Mouse (Mus musculus): ENCODE measurements around the gene S100a11. TPM values are rescaled to one million over a fixed set of nuclear protein-coding genes. Genes with fewer than 3 reads are reported as not detected.

Gene S100a11
- polyA plus RNA-seq, 1 experiment from 2014 or later = 1,206 TPM

DNA sequence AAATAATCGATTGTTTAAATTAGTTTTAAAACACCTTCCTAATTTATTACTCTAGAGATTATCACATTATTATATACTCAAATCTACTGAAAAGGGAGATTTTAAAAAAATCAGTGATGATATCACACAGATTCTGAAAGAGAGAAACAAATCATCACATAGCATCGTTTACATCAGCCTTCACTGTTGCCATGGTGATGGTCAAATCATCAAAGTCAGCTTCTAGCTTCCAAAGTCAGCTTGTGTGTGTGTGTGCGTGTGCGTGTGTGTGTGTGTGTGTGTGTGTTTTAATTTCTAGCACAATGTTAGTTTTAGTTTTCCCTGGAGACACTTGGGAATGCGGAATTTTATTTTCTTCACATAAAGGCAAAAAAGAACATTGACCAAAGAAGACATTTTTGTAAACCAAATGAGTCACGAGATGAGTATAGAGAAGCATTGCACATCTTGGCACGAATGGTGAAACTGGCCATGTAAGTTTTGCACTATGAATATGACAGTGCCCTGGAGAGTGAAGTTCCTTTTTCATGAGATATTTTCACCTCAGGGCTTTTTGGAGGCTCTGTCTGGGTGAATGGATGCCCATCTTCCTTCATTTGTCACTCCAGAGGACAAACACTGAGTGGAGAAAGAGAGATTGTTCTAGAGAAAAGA, 15.6 kb upstream of the S100a11 start:
- Histone ChIP-seq H3K9me3 (ENCODE audit: low read length) (no peaks in the 10 kb centered on the region), H3K36me3 (ENCODE audit: insufficient read depth, low read length) (no peaks in the 10 kb centered on the region), H3K4me1 (ENCODE audit: insufficient read depth, low read length) (no peaks in the 10 kb centered on the region), H3K4me2 (replicated peaks; ENCODE audit: low read depth, low read length) (no peak overlapping the region), H3K27ac (ENCODE audit: low read length) (no peak overlapping the region), H3K9ac (replicated peaks; ENCODE audit: low read length) (no peak overlapping the region), H3K4me3 (ENCODE audit: low read length) (no peak overlapping the region), H3K27me3 (ENCODE audit: insufficient read depth, low read length) (no peaks in the 10 kb centered on the region)
- 82% methylated on average over 7 of the region's 7 CpGs for WGBS
- no peak for ATAC-seq (ENCODE audit: low FRiP score, low TSS enrichment)

DNA sequence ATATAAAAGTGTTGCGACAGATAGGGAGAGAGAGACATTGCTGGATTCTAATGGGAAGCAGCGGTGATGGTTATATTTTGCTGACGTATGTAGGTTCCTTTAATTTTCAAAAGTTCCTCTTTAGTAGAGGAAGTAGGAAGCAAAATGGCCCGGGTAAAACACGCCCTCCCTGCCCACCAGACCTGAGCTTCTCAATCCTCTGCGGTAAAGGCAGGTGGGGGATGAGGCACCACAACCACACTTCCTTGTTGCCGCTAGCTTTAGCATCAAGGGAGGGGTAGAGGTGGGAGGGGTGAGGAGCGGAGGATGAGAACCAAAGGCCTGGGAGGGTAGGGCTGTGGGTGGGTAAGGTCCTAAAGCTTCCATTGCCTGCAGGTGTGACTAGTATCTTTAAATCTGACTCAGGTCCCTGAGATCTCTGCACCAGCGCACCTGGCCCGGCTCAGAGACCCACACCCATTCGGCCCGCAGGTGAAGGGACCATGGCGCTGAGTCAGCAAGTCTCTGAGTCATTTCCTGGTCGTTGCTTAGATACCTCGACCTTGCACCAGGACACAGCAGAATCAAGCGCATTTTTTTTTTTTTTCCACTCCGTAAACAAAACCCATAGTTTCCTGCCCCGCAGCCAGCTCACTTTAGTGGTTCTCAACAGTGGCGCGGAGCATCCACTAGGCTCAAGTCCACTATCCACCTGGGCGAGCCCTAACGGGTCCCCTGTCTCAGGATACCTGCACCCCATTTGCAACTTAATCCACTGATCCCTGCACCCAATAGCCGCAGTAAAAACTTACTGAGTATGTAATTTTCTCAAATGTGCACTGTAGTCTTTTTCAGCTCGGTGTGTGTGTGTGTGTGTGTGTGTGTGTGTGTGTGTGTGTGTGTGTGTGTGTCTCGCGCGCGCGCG, 14.1 kb upstream of the S100a11 start:
- peak overlapping the region; percentile 72 for H3K27ac ChIP-seq (ENCODE audit: low read length)
- H3K4me1 ChIP-seq (ENCODE audit: insufficient read depth, low read length) = no peaks in the 10 kb centered on the region
- peak overlapping the region; percentile 7 for H3K4me3 ChIP-seq (ENCODE audit: low read length)
- 36% methylated on average over 30 of the region's 30 CpGs for WGBS
- ATAC-seq (ENCODE audit: low FRiP score, low TSS enrichment) = peak; percentile 88
- peak overlapping the region; percentile 36 for H3K4me2 ChIP-seq (replicated peaks; ENCODE audit: low read depth, low read length)
- H3K9me3 ChIP-seq (ENCODE audit: low read length) = no peaks in the 10 kb centered on the region
- H3K27me3 ChIP-seq (ENCODE audit: insufficient read depth, low read length) = no peaks in the 10 kb centered on the region
- no peaks in the 10 kb centered on the region for H3K36me3 ChIP-seq (ENCODE audit: insufficient read depth, low read length)
- H3K9ac ChIP-seq (replicated peaks; ENCODE audit: low read length) = no peak overlapping the region

DNA sequence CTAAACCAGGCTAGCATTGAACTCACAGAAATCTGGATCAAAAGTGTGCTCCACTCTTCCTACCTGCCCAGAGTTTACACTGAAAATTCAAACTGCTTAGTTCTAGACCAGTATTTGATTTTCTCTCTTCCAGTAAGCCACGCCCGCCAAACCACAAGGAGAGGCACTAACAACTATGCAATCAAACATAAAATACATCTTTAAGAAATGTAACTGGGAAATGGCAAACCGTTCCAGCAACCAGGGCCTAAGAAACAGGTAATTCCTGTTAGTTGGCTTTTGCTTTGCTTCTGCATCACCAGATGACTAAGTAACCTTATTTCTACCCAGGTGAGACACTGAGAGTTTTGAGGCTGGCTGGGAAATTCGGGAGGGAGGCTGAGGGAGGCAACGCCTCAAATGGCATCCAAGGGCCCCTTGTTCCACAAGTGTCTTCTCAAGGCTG, 13.4 kb upstream of the S100a11 start:
- no peak for ATAC-seq (ENCODE audit: low FRiP score, low TSS enrichment)
- H3K27ac ChIP-seq (ENCODE audit: low read length) = peak overlapping the region; percentile 59
- H3K4me2 ChIP-seq (replicated peaks; ENCODE audit: low read depth, low read length) = peak overlapping the region; percentile 36
- no peaks in the 10 kb centered on the region for H3K9me3 ChIP-seq (ENCODE audit: low read length)
- H3K9ac ChIP-seq (replicated peaks; ENCODE audit: low read length) = no peak overlapping the region
- H3K4me3 ChIP-seq (ENCODE audit: low read length) = no peak overlapping the region
- H3K27me3 ChIP-seq (ENCODE audit: insufficient read depth, low read length) = no peaks in the 10 kb centered on the region
- H3K4me1 ChIP-seq (ENCODE audit: insufficient read depth, low read length) = no peaks in the 10 kb centered on the region
- no peaks in the 10 kb centered on the region for H3K36me3 ChIP-seq (ENCODE audit: insufficient read depth, low read length)
- WGBS = 69% methylated on average over 5 of the region's 5 CpGs

DNA sequence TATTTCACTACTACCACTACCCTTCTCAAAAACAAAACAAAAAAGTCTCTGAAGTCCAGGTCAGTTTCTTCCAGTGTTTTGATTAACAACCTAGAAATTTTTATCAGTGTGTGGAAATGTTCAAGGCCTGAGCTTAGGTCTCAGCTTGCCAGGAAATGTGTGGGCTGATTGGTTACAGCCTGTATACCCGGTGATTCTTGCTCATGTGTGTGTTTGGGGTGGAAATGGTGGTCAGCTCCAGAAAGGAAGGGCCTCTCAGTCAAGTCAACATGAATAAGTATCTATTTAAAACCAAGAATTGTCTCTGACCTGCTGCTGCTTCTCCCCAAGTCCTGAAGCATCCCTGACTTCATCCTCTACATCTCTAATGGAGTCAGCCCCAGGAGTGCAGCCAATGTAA, 11.0 kb upstream of the S100a11 start:
- no peaks in the 10 kb centered on the region for H3K27me3 ChIP-seq (ENCODE audit: insufficient read depth, low read length)
- H3K4me2 ChIP-seq (replicated peaks; ENCODE audit: low read depth, low read length) = no peak overlapping the region
- ATAC-seq (ENCODE audit: low FRiP score, low TSS enrichment) = no peak
- no peaks in the 10 kb centered on the region for H3K9me3 ChIP-seq (ENCODE audit: low read length)
- H3K4me1 ChIP-seq (ENCODE audit: insufficient read depth, low read length) = no peaks in the 10 kb centered on the region
- H3K9ac ChIP-seq (replicated peaks; ENCODE audit: low read length) = no peak overlapping the region
- WGBS = 46% methylated on average over 1 of the region's 1 CpGs
- no peaks in the 10 kb centered on the region for H3K36me3 ChIP-seq (ENCODE audit: insufficient read depth, low read length)
- no peak overlapping the region for H3K27ac ChIP-seq (ENCODE audit: low read length)
- H3K4me3 ChIP-seq (ENCODE audit: low read length) = no peak overlapping the region

DNA sequence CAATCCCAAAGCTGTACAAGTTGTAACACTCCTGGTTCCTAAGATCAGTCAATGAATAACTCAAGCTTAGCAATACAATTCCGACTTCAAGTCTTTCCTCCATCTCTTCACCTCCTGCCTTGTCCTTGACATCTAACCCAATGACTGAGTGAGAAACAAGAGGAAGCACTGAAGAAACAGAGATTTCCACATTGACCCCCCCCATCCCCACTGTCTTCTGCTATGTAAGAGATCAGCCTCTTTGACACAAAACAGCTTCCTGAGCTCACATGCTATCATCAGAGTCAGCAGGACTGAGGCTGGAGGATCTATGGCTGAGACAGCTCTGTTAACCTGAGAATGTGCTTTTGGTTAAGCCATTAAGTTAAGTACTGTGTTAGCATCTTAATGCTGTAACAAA, 9.3 kb upstream of the S100a11 start:
- no peak overlapping the region for H3K4me3 ChIP-seq (ENCODE audit: low read length)
- no peaks in the 10 kb centered on the region for H3K9me3 ChIP-seq (ENCODE audit: low read length)
- H3K27me3 ChIP-seq (ENCODE audit: insufficient read depth, low read length) = no peaks in the 10 kb centered on the region
- H3K9ac ChIP-seq (replicated peaks; ENCODE audit: low read length) = no peak overlapping the region
- 75% methylated on average over 1 of the region's 1 CpGs for WGBS
- H3K4me2 ChIP-seq (replicated peaks; ENCODE audit: low read depth, low read length) = no peak overlapping the region
- no peaks in the 10 kb centered on the region for H3K36me3 ChIP-seq (ENCODE audit: insufficient read depth, low read length)
- H3K4me1 ChIP-seq (ENCODE audit: insufficient read depth, low read length) = no peaks in the 10 kb centered on the region
- no peak overlapping the region for H3K27ac ChIP-seq (ENCODE audit: low read length)
- ATAC-seq (ENCODE audit: low FRiP score, low TSS enrichment) = no peak

DNA sequence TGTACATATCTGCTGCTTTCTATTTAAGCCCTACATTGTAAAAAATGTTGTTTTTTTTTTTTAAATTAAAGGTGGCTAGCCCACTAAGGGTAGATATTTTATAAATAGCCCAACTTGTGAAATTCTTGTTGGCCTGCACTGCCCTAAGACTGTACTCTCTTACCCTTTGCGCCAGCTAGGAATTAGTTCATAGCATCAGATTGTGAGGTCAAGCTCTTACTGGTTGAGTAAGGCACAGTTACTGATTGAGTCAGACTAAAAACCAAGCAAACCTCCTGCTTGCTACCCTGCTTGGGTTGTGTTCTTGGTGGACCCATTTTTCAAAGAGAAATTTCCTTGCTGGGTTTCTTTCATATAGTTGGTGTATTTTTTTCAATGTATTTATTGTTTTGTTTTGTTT, 8.5 kb upstream of the S100a11 start:
- no peaks in the 10 kb centered on the region for H3K4me1 ChIP-seq (ENCODE audit: insufficient read depth, low read length)
- no peak overlapping the region for H3K27ac ChIP-seq (ENCODE audit: low read length)
- no peak overlapping the region for H3K9ac ChIP-seq (replicated peaks; ENCODE audit: low read length)
- H3K4me3 ChIP-seq (ENCODE audit: low read length) = no peak overlapping the region
- no peak overlapping the region for H3K4me2 ChIP-seq (replicated peaks; ENCODE audit: low read depth, low read length)
- H3K27me3 ChIP-seq (ENCODE audit: insufficient read depth, low read length) = no peaks in the 10 kb centered on the region
- H3K9me3 ChIP-seq (ENCODE audit: low read length) = no peaks in the 10 kb centered on the region
- no peak for ATAC-seq (ENCODE audit: low FRiP score, low TSS enrichment)
- no peaks in the 10 kb centered on the region for H3K36me3 ChIP-seq (ENCODE audit: insufficient read depth, low read length)
- WGBS = 94% methylated on average over 1 of the region's 1 CpGs

DNA sequence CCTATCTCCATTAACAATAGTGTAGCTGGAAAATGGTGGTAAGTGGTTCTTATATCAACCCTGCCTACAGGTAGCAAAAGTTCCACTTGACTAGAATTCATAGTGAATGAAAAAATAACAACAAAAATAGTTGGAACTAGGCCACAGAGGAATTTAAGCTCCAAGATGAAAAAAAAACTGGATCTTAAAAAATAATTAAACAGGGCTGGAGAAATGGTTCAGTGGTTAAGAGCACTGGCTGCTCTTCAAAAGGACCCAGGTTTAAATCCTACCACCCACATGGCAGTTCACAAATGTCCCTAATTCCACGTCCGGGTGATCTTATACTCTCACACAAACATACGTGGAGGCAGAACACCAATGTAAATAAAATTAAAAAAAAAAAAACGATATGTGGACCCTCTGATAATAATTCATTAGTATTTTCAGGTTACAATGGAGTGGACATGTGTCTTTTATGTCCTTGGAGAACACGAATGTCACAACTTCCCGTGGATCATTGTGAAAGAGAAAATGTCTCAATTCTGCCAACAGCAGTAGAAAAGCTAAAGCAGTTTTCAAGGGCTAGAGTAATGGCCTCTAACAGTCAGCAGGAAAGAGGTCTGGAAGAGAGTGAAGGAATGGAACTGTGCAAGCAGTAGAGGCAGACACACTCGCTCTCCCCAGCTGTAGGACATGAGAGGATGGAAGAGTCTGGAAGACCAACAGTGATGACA, 7.7 kb upstream of the S100a11 start:
- no peak for ATAC-seq (ENCODE audit: low FRiP score, low TSS enrichment)
- H3K27ac ChIP-seq (ENCODE audit: low read length) = no peak overlapping the region
- H3K36me3 ChIP-seq (ENCODE audit: insufficient read depth, low read length) = no peaks in the 10 kb centered on the region
- no peak overlapping the region for H3K4me3 ChIP-seq (ENCODE audit: low read length)
- 71% methylated on average over 7 of the region's 7 CpGs for WGBS
- no peak overlapping the region for H3K4me2 ChIP-seq (replicated peaks; ENCODE audit: low read depth, low read length)
- no peaks in the 10 kb centered on the region for H3K9me3 ChIP-seq (ENCODE audit: low read length)
- H3K4me1 ChIP-seq (ENCODE audit: insufficient read depth, low read length) = no peaks in the 10 kb centered on the region
- H3K9ac ChIP-seq (replicated peaks; ENCODE audit: low read length) = no peak overlapping the region
- H3K27me3 ChIP-seq (ENCODE audit: insufficient read depth, low read length) = no peaks in the 10 kb centered on the region

DNA sequence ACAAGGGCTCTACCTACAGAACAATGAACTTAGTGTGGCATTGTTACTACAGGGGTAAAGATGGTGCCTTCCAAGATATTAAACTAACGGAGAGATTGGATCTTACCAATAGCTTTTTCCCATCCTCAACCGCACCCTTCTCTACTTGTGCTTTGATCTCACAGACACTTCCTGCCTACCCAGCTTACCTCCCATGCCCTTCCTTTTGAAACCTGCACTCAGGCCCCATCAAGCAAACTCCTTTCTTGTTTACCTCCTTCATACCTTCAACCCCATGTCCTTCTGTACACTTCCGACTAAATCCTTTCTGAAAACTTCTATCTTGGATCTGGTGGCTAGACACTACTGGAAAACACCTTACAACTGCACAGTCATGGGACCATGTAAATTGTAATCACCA, 5.7 kb upstream of the S100a11 start:
- H3K4me3 ChIP-seq (ENCODE audit: low read length) = no peak overlapping the region
- no peaks in the 10 kb centered on the region for H3K27me3 ChIP-seq (ENCODE audit: insufficient read depth, low read length)
- 88% methylated on average over 3 of the region's 3 CpGs for WGBS
- no peaks in the 10 kb centered on the region for H3K9me3 ChIP-seq (ENCODE audit: low read length)
- ATAC-seq (ENCODE audit: low FRiP score, low TSS enrichment) = no peak
- no peaks in the 10 kb centered on the region for H3K36me3 ChIP-seq (ENCODE audit: insufficient read depth, low read length)
- no peak overlapping the region for H3K9ac ChIP-seq (replicated peaks; ENCODE audit: low read length)
- H3K4me1 ChIP-seq (ENCODE audit: insufficient read depth, low read length) = no peaks in the 10 kb centered on the region
- H3K27ac ChIP-seq (ENCODE audit: low read length) = no peak overlapping the region
- H3K4me2 ChIP-seq (replicated peaks; ENCODE audit: low read depth, low read length) = no peak overlapping the region

DNA sequence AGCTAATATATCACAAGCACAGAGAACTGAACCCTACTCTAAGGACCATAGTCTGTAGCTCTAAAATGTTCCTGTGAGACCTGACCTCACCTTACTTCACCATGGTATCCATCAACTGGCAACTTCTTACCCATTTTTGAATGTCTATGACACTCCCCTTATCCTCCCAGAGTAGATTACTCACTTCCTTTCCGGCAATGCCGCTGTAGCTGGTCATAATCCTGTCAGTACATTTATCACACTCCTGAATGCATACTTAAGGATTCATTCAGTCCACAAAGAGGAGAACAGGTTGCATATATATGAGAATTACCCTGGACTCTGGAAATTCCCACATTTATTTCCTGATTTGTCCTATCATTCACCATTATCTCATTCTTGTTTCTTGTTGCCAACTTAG, 2.9 kb upstream of the S100a11 start:
- Histone ChIP-seq H3K4me2 (replicated peaks; ENCODE audit: low read depth, low read length) (no peak overlapping the region), H3K4me1 (ENCODE audit: insufficient read depth, low read length) (peaks cover 15% of the 10 kb centered on the region), H3K9ac (replicated peaks; ENCODE audit: low read length) (no peak overlapping the region), H3K27ac (ENCODE audit: low read length) (no peak overlapping the region), H3K9me3 (ENCODE audit: low read length) (no peaks in the 10 kb centered on the region), H3K4me3 (ENCODE audit: low read length) (no peak overlapping the region), H3K36me3 (ENCODE audit: insufficient read depth, low read length) (no peaks in the 10 kb centered on the region), H3K27me3 (ENCODE audit: insufficient read depth, low read length) (no peaks in the 10 kb centered on the region)
- ATAC-seq (ENCODE audit: low FRiP score, low TSS enrichment) = no peak
- WGBS = 41% methylated on average over 2 of the region's 2 CpGs
